In genomic region chr4:49478118-49478877, GRCm38 (mm10) we compare ENCODE assay signal across 8 mouse cellular contexts. TPM values are rescaled to one million over a fixed set of nuclear protein-coding genes. Genes with fewer than 3 reads are reported as not detected.
DNase-seq lines count a peak whose midpoint lies in the region; ATAC-seq lines count a peak whose summit lies in the region.

No protein-coding gene starts in this region.

- peak; percentile 51 for DNase-seq in testis, postnatal 10 days (ENCODE audit: low spot score)
- no peak for DNase-seq in testis, postnatal 14 days (ENCODE audit: low spot score)
- peak; percentile 35 for DNase-seq in forelimb bud, embryonic 11.5 days (ENCODE audit: low read depth, low spot score)
- DNase-seq in kidney, postnatal 14 days, result peak; percentile 43
- DNase-seq in lung, postnatal 4 days, result peak; percentile 36 to 49
- peak; percentile 10 to 41 for DNase-seq in thymus, adult 18-20 months
- no peak for DNase-seq in urinary bladder, adult 2 months (ENCODE audit: low spot score)

- no peak for ATAC-seq in frontal cortex, adult (ENCODE audit: low TSS enrichment)

RNA-seq across cellular contexts. Expression of gene Acnat1, which starts 4.6 kb away (rescaled TPM):
- not detected in 2 replicates for polyA plus RNA-seq in urinary bladder, adult 2 months (2012; rRNA removed)

RNA-seq across cellular contexts. Expression of gene Baat, which starts 28.1 kb away (rescaled TPM):
- not detected in 2 replicates for polyA plus RNA-seq in urinary bladder, adult 2 months (2012; rRNA removed)

RNA-seq across cellular contexts. Expression of gene Mrpl50, which starts 42.6 kb away (rescaled TPM):
- polyA plus RNA-seq in urinary bladder, adult 2 months (2012; rRNA removed), result 12.1 and 14.4 TPM in 2 replicates

RNA-seq across cellular contexts. Expression of gene Zfp189, which starts 42.7 kb away (rescaled TPM):
- 2.2 and 2.7 TPM in 2 replicates for polyA plus RNA-seq in urinary bladder, adult 2 months (2012; rRNA removed)

Comparison
In these comparisons a context has a peak if more than half of its experiments do, and no peak if none do; other contexts are left out.
1. DNase-seq: peak in testis, postnatal 10 days (single experiment), forelimb bud, embryonic 11.5 days (single experiment), kidney, postnatal 14 days (single experiment), lung, postnatal 4 days (2 of 2) and thymus, adult 18-20 months (2 of 2); none in testis, postnatal 14 days (single experiment) and urinary bladder, adult 2 months (single experiment).